Mouse (Mus musculus) lung, embryonic 15.5 days (tissue): Measurements from ENCODE around the gene Clybl. TPM values are rescaled to one million over a fixed set of nuclear protein-coding genes. Genes with fewer than 3 reads are reported as not detected.

Experiments used
- ATAC-seq: fragments of 200-750 bp; cut with Nextera tagmentation; 2 replicates; pipeline ENCODE4 v1.8.0; 2017; ENCODE audit warnings: moderate number of reproducible peaks, borderline replicate concordance; ENCODE audit not compliant: low FRiP score, low TSS enrichment; ENCODE audit errors: extremely low read depth
- H3K27ac ChIP-seq: fragments of 300-500 bp; sonication (generic); 2 replicates; pipeline ENCODE4 v1.5.1; 2015; ENCODE audit warnings: moderate library complexity, mild to moderate bottlenecking, inconsistent platforms
- H3K27me3 ChIP-seq: fragments of 300-500 bp; sonication (generic); 2 replicates; pipeline ENCODE4 v1.6.1; 2015; ENCODE audit warnings: inconsistent platforms
- H3K36me3 ChIP-seq: fragments of 300-500 bp; sonication (generic); 2 replicates; pipeline ENCODE4 v1.6.1; 2015; ENCODE audit warnings: inconsistent platforms
- H3K4me1 ChIP-seq: fragments of 300-500 bp; sonication (generic); 2 replicates; pipeline ENCODE4 v1.6.1; 2015; ENCODE audit warnings: inconsistent platforms
- H3K4me2 ChIP-seq: fragments of 300-500 bp; sonication (generic); 2 replicates; pipeline ENCODE4 v1.6.1; 2015; ENCODE audit warnings: inconsistent platforms, mild to moderate bottlenecking, moderate library complexity
- H3K4me3 ChIP-seq: fragments of 300-500 bp; sonication (generic); 2 replicates; pipeline ENCODE4 v1.5.1; 2015; ENCODE audit warnings: mild to moderate bottlenecking, inconsistent platforms
- H3K9ac ChIP-seq: fragments of 300-500 bp; sonication (generic); 2 replicates; pipeline ENCODE4 v1.6.1; 2015; ENCODE audit warnings: inconsistent platforms
- H3K9me3 ChIP-seq: fragments of 300-500 bp; sonication (generic); 2 replicates; pipeline ENCODE4 v1.6.1; 2016; ENCODE audit warnings: inconsistent platforms
- WGBS: fragments of 180-500 bp; shearing (Covaris S2); methylation state at CpG from one replicate; pipeline ENCODE4 v1.1.7; 2015; 5-methylcytosine and 5-hydroxymethylcytosine counted together
- polyA plus RNA-seq: library from polyadenylated mRNA; unstranded; fragments of >200 nt; fragmentation: Nextera tagmentation; extraction: Ambion mirVana; gene quantifications from 2 replicates; pipeline ENCODE4 v1.2.1, GENCODE M21; 2015

Clybl gene
- polyA plus RNA-seq, 1 experiment from 2014 or later = 20.4 TPM

DNA sequence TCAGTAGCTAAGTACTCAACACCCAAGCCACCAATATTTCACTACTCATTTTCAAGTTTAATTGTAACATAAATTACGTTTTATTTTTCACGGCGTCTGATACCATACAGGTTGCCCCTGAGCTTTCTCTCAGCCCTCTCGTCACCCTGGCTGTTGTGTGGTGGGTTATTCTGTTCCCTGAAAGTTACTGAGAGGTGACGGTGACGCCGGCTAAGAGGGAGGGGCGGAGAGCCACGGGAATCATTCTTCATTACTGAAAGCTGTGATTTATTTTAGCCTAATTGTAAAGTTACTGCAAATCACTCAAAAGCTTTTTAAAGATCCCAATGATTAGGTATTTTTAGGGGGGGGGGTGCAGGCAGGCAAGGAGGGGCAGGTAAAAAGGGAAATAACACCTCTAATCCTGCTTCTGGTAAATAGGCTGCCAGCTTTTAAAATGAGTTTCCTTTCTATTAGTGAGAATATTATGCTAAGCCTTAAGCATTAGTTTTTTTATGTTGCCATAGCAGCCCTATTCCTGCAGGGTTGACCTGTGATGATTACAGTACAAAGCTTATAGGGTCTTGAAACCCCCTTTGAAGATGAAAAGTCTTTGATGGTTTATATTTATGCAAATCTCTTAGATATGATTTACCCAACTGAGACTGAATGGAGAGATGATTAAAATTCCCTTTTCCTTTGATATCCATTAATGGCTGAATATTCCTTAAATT lies 192.9 kb downstream of the Clybl start:
- ATAC-seq = no peak
- 18% methylated on average over 9 of the region's 9 CpGs for WGBS
- Histone ChIP-seq H3K9ac (no peak overlapping the region), H3K4me2 (no peak overlapping the region), H3K9me3 (no peaks in the 10 kb centered on the region), H3K27ac (no peak overlapping the region), H3K4me1 (no peaks in the 10 kb centered on the region), H3K4me3 (no peak overlapping the region), H3K27me3 (peaks cover 17% of the 10 kb centered on the region; the same call in 1 of the 2 replicates), H3K36me3 (no peaks in the 10 kb centered on the region)

DNA sequence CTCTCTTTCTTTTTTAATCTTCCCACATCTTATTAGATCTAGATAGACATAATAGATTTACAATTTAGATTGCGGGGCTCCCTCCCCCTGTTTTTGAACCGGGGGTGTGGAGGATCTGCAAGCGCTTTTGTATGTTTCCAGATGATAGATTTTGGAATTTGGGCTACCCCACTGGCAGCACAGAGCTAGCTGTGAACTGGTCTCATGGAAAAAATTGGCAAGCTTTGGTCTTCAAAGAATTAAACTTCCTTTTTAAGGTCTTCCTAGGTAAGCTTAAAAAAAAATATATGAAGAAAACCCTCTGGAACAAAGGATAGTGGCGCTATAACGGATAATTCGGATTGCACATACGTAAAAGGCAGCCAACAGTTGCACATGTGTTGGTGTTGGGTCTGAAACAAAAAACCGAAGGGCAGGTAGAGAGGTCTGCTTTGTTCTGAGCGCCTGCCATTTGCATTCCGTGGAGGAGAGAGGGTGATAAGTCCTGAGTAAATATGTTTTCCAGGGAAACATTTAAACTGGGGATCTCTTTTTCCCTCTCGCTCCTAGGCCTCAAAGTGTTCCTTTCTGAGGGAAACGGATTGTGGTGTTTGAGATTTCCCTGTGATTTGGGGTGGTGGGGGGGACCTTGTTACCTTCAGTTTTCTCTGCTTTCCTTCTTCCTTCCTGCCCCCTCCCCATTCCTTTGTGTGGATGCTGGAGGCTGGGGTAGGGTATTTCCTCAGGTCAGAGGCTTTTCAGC lies 193.7 kb downstream of the Clybl start:
- H3K4me3 ChIP-seq = no peak overlapping the region
- no peaks in the 10 kb centered on the region for H3K36me3 ChIP-seq
- no peak overlapping the region for H3K27ac ChIP-seq
- H3K9me3 ChIP-seq = no peaks in the 10 kb centered on the region
- H3K27me3 ChIP-seq = peaks cover 17% of the 10 kb centered on the region; the same call in 1 of the 2 replicates
- 51% methylated on average over 12 of the region's 12 CpGs for WGBS
- H3K4me2 ChIP-seq = no peak overlapping the region
- no peak overlapping the region for H3K9ac ChIP-seq
- H3K4me1 ChIP-seq = no peaks in the 10 kb centered on the region
- ATAC-seq = no peak

DNA sequence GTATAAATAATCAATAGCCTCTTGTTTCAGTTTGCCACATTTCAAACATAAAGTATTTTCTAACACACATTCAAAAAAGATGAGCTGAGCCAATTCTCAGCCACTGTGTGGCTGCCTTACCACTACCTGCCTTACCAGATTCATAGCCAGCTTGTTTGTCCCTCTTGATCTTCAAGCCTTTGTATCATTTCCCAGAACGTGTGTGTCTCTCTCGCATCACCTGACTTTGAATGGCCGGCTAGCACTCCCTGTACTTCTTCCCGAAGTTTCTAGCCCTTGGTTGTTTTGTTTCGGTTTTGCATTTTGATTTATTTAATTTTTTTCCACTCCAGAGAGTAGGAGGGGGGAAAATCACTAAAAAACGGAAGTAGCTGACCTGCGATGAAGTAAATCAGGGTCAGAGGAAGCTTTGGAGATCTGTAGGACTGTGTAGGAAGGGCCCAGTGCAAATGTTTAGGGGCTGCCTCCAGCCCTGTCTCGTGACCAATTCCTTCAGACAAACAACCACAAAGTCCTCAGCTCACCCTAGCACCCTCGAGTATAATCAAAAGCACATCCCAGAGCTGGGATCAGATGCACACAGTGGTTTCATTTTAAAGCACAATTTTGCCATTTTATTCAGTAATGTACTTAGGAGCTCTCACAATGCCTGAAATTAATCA lies 195.1 kb downstream of the Clybl start:
- Histone ChIP-seq H3K4me1 (no peaks in the 10 kb centered on the region), H3K27me3 (peaks cover 17% of the 10 kb centered on the region; the same call in 1 of the 2 replicates), H3K4me2 (no peak overlapping the region), H3K36me3 (no peaks in the 10 kb centered on the region), H3K4me3 (no peak overlapping the region), H3K27ac (no peak overlapping the region), H3K9me3 (no peaks in the 10 kb centered on the region), H3K9ac (no peak overlapping the region)
- ATAC-seq = no peak
- 57% methylated on average over 9 of the region's 9 CpGs for WGBS

DNA sequence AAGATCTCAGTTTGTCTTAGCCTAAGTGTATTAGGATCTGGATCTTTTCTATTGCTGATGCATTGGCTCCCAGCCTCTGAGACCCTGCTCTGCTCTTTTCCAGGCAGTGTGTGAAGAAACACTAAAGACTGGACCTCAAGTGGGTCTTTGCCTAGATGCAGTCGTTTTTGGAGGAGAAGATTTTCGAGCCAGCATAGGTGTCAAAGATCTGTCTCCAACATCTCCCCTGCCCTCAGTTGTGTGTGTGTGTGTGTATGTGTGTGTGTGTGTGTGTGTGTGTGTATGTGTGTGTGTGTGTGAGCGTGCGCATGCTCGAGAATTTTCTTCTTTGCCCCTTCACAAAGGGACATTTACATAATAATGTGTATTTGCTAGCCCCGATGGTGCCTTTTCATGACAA lies 196.2 kb downstream of the Clybl start:
- no peaks in the 10 kb centered on the region for H3K4me1 ChIP-seq
- H3K27ac ChIP-seq = no peak overlapping the region
- WGBS = 83% methylated on average over 6 of the region's 6 CpGs
- no peak for ATAC-seq
- H3K9me3 ChIP-seq = no peaks in the 10 kb centered on the region
- peaks cover 11% of the 10 kb centered on the region; the same call in 1 of the 2 replicates for H3K27me3 ChIP-seq
- no peak overlapping the region for H3K4me3 ChIP-seq
- no peak overlapping the region for H3K9ac ChIP-seq
- no peaks in the 10 kb centered on the region for H3K36me3 ChIP-seq
- H3K4me2 ChIP-seq = no peak overlapping the region

DNA sequence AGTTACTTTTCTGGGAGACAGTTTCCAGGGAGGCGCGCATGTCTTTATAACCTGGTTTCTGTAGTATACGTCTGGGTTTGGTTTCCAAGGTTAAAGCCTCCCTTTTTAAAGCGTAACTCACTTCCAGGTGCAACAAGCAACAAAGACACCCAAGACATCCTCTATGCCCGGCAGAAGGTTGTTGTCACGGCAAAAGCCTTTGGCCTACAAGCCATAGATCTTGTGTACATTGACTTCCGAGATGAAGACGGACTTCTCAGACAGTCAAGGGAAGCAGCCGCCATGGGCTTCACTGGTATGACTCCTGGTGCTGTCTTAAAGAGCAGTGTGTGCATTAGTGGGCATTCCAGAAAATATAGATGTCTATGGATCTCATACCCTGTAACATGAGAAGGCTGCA lies 197.6 kb downstream of the Clybl start:
- H3K9ac ChIP-seq = no peak overlapping the region
- no peak overlapping the region for H3K4me2 ChIP-seq
- 81% methylated on average over 9 of the region's 9 CpGs for WGBS
- no peaks in the 10 kb centered on the region for H3K27me3 ChIP-seq
- no peak for ATAC-seq
- no peaks in the 10 kb centered on the region for H3K4me1 ChIP-seq
- H3K4me3 ChIP-seq = no peak overlapping the region
- no peak overlapping the region for H3K27ac ChIP-seq
- H3K36me3 ChIP-seq = no peaks in the 10 kb centered on the region
- H3K9me3 ChIP-seq = no peaks in the 10 kb centered on the region

DNA sequence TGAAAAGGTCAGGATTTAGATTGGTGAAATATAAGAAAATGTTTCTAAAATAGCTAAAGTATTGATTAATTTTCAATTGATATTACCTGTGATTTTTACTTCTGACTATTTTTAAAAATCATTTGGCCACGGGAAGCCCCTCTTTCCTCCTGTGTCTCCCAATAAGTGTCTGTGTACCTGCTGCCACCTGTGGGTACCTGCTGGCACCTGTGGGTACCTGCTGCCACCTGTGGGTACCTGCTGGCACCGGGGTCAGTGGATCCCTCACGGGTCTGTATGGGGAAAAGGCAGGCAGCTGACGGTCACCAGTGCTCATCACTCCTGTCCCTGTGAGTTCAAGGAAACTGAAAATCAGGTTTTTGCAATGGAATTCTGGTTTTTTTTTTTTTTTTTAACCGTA lies 198.5 kb downstream of the Clybl start:
- Histone ChIP-seq H3K9ac (no peak overlapping the region), H3K4me1 (no peaks in the 10 kb centered on the region), H3K4me3 (no peak overlapping the region), H3K4me2 (no peak overlapping the region), H3K27ac (no peak overlapping the region), H3K27me3 (no peaks in the 10 kb centered on the region), H3K9me3 (no peaks in the 10 kb centered on the region), H3K36me3 (no peaks in the 10 kb centered on the region)
- no peak for ATAC-seq
- WGBS = 86% methylated on average over 5 of the region's 5 CpGs

DNA sequence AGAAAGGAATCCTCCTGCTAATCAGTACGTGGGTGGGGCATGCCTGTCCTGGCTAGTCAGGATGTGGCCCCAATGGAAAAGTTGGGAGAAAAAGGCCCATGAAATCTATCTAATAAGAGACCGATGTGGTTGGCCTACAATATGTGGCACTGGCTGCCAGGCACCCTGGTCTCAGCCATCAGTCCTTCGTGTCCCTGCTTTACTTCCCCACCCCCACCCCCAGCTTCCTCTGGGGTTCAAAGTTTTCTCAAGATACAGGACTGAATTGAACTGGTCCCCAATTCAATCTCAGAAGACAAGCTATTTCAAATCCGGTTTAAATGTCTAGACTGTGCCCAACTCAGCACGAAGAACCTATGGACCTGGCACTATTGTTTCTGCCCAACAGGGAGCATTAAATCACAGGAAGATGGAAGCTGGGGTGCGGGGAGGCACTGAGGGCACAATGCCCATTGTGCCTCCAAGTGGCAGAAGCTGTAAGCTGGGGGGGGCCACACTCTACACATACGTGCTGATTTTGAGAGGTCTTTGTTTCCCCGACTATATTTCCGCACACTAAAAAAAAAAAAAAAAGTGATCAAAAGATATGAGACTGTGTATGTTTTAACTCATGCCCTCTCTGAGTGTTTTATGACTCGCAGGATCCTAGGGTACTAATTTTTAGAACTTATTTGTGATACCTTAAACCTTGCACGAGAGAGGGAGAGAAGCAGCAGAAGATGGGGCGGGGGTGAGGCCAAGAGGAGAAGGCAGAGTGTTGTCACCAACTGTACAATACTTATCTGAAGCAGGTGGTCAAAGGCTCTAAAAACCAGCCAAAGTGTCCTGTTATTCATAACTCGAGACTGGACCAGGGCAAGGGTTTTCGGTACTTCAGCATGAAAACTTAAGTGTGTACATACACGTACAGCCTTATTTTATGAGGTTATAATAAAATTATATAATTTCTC lies 199.7 kb downstream of the Clybl start:
- Histone ChIP-seq H3K9ac (no peak overlapping the region), H3K4me3 (no peak overlapping the region)
- ATAC-seq = no peak

DNA sequence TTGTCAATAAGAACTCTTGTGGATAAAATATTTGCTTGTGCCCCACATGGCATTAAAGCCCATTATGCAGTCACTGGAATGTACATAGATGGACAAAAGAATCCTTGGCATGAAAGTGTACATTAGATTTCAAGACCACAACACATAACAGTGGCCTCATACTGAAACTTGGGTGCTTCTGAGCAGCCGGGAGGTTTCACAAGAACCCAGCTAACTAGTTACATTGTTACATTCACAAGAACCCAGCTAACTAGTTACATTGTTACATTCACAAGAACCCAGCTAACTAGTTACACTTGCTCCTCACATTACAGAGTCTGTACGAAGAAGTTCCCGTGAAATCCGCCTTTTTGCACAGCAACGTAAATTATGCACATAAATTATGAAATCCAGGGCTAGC lies 200.8 kb downstream of the Clybl start:
- no peaks in the 10 kb centered on the region for H3K36me3 ChIP-seq
- no peak overlapping the region for H3K9ac ChIP-seq
- H3K27ac ChIP-seq = no peak overlapping the region
- WGBS = 85% methylated on average over 5 of the region's 5 CpGs
- no peak overlapping the region for H3K4me2 ChIP-seq
- ATAC-seq = no peak
- H3K27me3 ChIP-seq = no peaks in the 10 kb centered on the region
- H3K4me1 ChIP-seq = no peaks in the 10 kb centered on the region
- H3K4me3 ChIP-seq = no peak overlapping the region
- no peaks in the 10 kb centered on the region for H3K9me3 ChIP-seq

More for the DNA sequence above, 199.7 kb downstream of the Clybl start:
- H3K27ac ChIP-seq = no peak overlapping the region
- H3K36me3 ChIP-seq = no peaks in the 10 kb centered on the region
- no peak overlapping the region for H3K4me2 ChIP-seq
- 77% methylated on average over 15 of the region's 15 CpGs for WGBS
- H3K27me3 ChIP-seq = no peaks in the 10 kb centered on the region
- no peaks in the 10 kb centered on the region for H3K9me3 ChIP-seq
- H3K4me1 ChIP-seq = no peaks in the 10 kb centered on the region

DNA sequence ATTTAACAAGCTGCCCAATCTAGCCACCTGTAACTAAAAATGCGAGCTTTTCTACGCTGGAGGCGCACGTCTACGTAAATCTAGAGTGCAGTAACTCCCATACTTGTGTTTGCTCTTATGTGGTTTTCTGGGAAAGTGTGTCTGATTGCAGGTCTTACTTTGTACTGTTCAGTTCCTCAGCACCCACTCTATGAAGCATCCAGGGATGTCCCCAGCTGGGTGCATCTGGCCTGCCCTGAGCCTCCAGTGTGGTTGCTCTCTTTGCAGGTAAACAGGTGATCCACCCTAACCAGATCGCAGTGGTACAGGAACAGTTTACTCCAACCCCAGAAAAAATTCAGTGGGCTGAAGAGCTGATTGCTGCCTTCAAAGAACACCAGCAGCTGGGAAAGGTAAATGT lies 202.4 kb downstream of the Clybl start:
- no peak overlapping the region for H3K4me3 ChIP-seq
- 79% methylated on average over 6 of the region's 6 CpGs for WGBS
- no peaks in the 10 kb centered on the region for H3K27me3 ChIP-seq
- no peaks in the 10 kb centered on the region for H3K9me3 ChIP-seq
- H3K9ac ChIP-seq = no peak overlapping the region
- no peaks in the 10 kb centered on the region for H3K4me1 ChIP-seq
- no peak overlapping the region for H3K27ac ChIP-seq
- H3K4me2 ChIP-seq = no peak overlapping the region
- no peaks in the 10 kb centered on the region for H3K36me3 ChIP-seq
- ATAC-seq = no peak

DNA sequence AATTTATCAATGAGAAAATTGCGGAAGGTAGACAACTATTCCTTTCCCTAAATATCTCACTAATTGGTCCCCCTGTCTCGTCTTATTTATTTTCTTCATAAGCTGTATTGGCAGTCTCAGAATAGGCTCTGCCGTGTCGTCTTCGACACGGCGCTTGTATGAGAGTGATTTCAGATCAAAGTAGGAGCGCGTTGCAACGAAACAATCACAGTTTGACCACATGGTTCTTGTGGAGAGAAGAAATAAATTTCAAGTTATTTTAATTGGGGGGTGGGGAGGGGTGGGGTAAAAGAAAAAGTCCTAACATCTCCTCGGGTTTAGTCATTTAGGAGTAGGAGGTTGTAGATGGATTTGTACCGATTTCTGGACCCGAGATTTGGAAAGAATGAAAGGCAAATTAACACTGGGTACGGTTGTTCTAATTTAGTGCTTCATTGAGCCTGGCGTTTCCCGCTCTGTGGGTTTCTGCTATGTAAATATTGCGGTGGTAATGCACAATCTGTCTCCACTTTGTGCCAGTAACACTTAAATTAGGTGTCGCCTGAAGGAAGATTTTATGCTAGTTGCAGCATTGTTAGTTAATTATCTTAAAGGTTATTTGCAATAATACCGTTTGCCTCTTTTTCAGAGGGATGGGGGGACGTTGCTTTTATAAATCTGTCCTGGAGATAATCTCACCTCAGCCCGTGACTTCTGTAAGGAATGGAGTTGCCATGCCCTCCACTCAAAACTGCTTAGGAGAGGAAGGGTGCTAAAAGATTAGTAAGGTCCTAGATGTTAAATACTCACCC lies 203.1 kb downstream of the Clybl start:
- no peak for ATAC-seq
- H3K27ac ChIP-seq = no peak overlapping the region
- H3K27me3 ChIP-seq = no peaks in the 10 kb centered on the region
- H3K4me3 ChIP-seq = no peak overlapping the region
- no peaks in the 10 kb centered on the region for H3K4me1 ChIP-seq
- WGBS = 50% methylated on average over 21 of the region's 21 CpGs
- H3K9me3 ChIP-seq = no peaks in the 10 kb centered on the region
- H3K9ac ChIP-seq = no peak overlapping the region
- H3K36me3 ChIP-seq = no peaks in the 10 kb centered on the region
- no peak overlapping the region for H3K4me2 ChIP-seq

DNA sequence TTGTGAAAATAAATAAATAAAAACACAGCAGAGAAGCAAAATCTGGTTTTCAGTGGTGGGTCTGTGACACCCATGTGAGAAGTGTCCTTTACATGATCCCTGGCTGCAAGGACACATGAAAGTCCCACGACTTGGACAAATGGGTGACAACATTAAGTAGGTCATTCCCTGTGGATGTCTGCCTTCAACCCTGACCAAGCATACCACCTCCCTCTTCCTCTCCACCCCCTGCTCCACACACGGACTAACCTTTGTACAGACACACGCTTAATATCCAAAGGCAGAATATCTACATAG lies 203.7 kb downstream of the Clybl start:
- Histone ChIP-seq H3K9me3 (no peaks in the 10 kb centered on the region), H3K4me2 (no peak overlapping the region), H3K4me3 (no peak overlapping the region), H3K9ac (no peak overlapping the region), H3K27ac (no peak overlapping the region), H3K4me1 (no peaks in the 10 kb centered on the region), H3K36me3 (no peaks in the 10 kb centered on the region), H3K27me3 (no peaks in the 10 kb centered on the region)
- ATAC-seq = no peak
- 69% methylated on average over 3 of the region's 3 CpGs for WGBS
